Mouse (Mus musculus) spleen, adult 2 months (tissue): ENCODE results near the gene Arid1b. TPM values are rescaled to one million over a fixed set of nuclear protein-coding genes. Genes with fewer than 3 reads are reported as not detected.

ENCODE experiments used
- DNase-seq, 2 experiments: peaks; one replicate each; pipeline versions ENCODE4 v3.0.0 to v3.0.0-alpha.2; 2012 to 2021; ENCODE audit warnings: low spot score in 2 of 2, low read depth in 1 of 2
- H3K27ac ChIP-seq: fragments of 200-500 bp; 2 replicates; pipeline ENCODE4 v1.5.1; 2012; ENCODE audit warnings: low read length, inconsistent platforms; ENCODE audit not compliant: insufficient read depth
- H3K27me3 ChIP-seq: fragments of 200-500 bp; 2 replicates; pipeline ENCODE4 v1.6.1; 2012; ENCODE audit warnings: mild to moderate bottlenecking, moderate library complexity, low read length, inconsistent platforms; ENCODE audit not compliant: control insufficient read depth, insufficient read depth
- H3K36me3 ChIP-seq: fragments of 200-500 bp; 2 replicates; pipeline ENCODE4 v1.6.1; 2012; ENCODE audit warnings: mild to moderate bottlenecking, low read length, inconsistent platforms; ENCODE audit not compliant: control insufficient read depth, insufficient read depth
- H3K4me1 ChIP-seq: fragments of 200-500 bp; 2 replicates; pipeline ENCODE4 v1.6.1; 2011; ENCODE audit warnings: inconsistent platforms; ENCODE audit not compliant: control insufficient read depth, insufficient read depth, insufficient read length
- H3K4me3 ChIP-seq: fragments of 200-500 bp; 2 replicates; pipeline ENCODE4 v1.5.1; 2011; ENCODE audit warnings: mild to moderate bottlenecking, inconsistent platforms; ENCODE audit not compliant: insufficient read depth, insufficient read length; ENCODE audit errors: extremely low read depth
- CTCF ChIP-seq: fragments of 200-500 bp; IDR thresholded peaks from 2 replicates; pipeline ENCODE4 v1.5.1; 2011; ENCODE audit warnings: mild to moderate bottlenecking, inconsistent platforms; ENCODE audit not compliant: insufficient read depth, insufficient read length, insufficient replicate concordance; ENCODE audit errors: extremely low read depth
- POLR2A ChIP-seq: fragments of 200-500 bp; IDR thresholded peaks from 2 replicates; pipeline ENCODE4 v1.6.1; 2011; ENCODE audit warnings: low read depth, low read length, inconsistent platforms
- WGBS: fragments of 180-500 bp; shearing (Covaris S2); methylation state at CpG from one replicate; pipeline ENCODE4 v1.1.7; 2018; 5-methylcytosine and 5-hydroxymethylcytosine counted together
- polyA plus RNA-seq: library from polyadenylated mRNA; depleted of rRNA; stranded (reverse); fragments of >200 nt; gene quantifications from 2 replicates; pipeline ENCODE4 v1.2.3, GENCODE M21; 2012

The Arid1b gene
- polyA plus RNA-seq, 1 experiment, result 53.5 TPM

GRCm38 (mm10) chr17:5267747-5268146, 273.6 kb downstream of the Arid1b start:
- H3K4me1 ChIP-seq, result no peaks in the 10 kb centered on the region
- TF ChIP-seq CTCF (no peak), POLR2A (no peak)
- peaks cover 11% of the 10 kb centered on the region for H3K36me3 ChIP-seq
- H3K27me3 ChIP-seq, result no peaks in the 10 kb centered on the region
- DNase-seq, result no peak
- 94% methylated on average over 6 of the region's 6 CpGs for WGBS
- H3K27ac ChIP-seq, result no peak overlapping the region
- H3K4me3 ChIP-seq, result no peak overlapping the region

- H3K36me3 ChIP-seq, result peaks cover 11% of the 10 kb centered on the region
- H3K4me1 ChIP-seq, result no peaks in the 10 kb centered on the region
- WGBS, result 90% methylated on average over 10 of the region's 10 CpGs
- no peaks in the 10 kb centered on the region for H3K27me3 ChIP-seq
- no peak overlapping the region for H3K4me3 ChIP-seq
- TF ChIP-seq CTCF (no peak), POLR2A (no peak)
- no peak for DNase-seq
- H3K27ac ChIP-seq, result no peak overlapping the region
Observed at GRCm38 (mm10) chr17:5269302-5269701, 275.2 kb downstream of the Arid1b start.

GRCm38 (mm10) chr17:5269774-5270173, 275.6 kb downstream of the Arid1b start:
- WGBS, result 92% methylated on average over 16 of the region's 16 CpGs
- Histone ChIP-seq H3K27me3 (no peaks in the 10 kb centered on the region), H3K4me3 (no peak overlapping the region), H3K4me1 (no peaks in the 10 kb centered on the region), H3K27ac (no peak overlapping the region), H3K36me3 (peaks cover 9% of the 10 kb centered on the region)
- DNase-seq, result no peak
- TF ChIP-seq POLR2A (no peak), CTCF (no peak)

GRCm38 (mm10) chr17:5270823-5271222, 276.7 kb downstream of the Arid1b start:
- Histone ChIP-seq H3K27ac (no peak overlapping the region), H3K36me3 (peaks cover 7% of the 10 kb centered on the region), H3K27me3 (no peaks in the 10 kb centered on the region), H3K4me3 (no peak overlapping the region), H3K4me1 (no peaks in the 10 kb centered on the region)
- TF ChIP-seq POLR2A (no peak), CTCF (no peak)
- DNase-seq, result no peak
- WGBS, result 69% methylated on average over 6 of the region's 6 CpGs

- Histone ChIP-seq H3K4me3 (no peak overlapping the region), H3K36me3 (peaks cover 7% of the 10 kb centered on the region), H3K27me3 (no peaks in the 10 kb centered on the region), H3K4me1 (no peaks in the 10 kb centered on the region), H3K27ac (no peak overlapping the region)
- WGBS, result 98% methylated on average over 3 of the region's 3 CpGs
- TF ChIP-seq POLR2A (no peak), CTCF (no peak)
- DNase-seq, result no peak
Observed at GRCm38 (mm10) chr17:5273118-5273517, 279.0 kb downstream of the Arid1b start.

GRCm38 (mm10) chr17:5273685-5274084, 279.6 kb downstream of the Arid1b start:
- Histone ChIP-seq H3K4me1 (no peaks in the 10 kb centered on the region), H3K27ac (no peak overlapping the region), H3K4me3 (no peak overlapping the region), H3K27me3 (no peaks in the 10 kb centered on the region), H3K36me3 (peaks cover 6% of the 10 kb centered on the region; the same call in 1 of the 2 replicates)
- TF ChIP-seq POLR2A (no peak), CTCF (no peak)
- 94% methylated on average over 3 of the region's 3 CpGs for WGBS
- no peak for DNase-seq

- DNase-seq, result no peak
- H3K36me3 ChIP-seq, result peaks cover 6% of the 10 kb centered on the region; the same call in 1 of the 2 replicates
- no peak overlapping the region for H3K27ac ChIP-seq
- 95% methylated on average over 3 of the region's 3 CpGs for WGBS
- H3K4me3 ChIP-seq, result no peak overlapping the region
- TF ChIP-seq CTCF (no peak), POLR2A (no peak)
- no peaks in the 10 kb centered on the region for H3K27me3 ChIP-seq
- H3K4me1 ChIP-seq, result no peaks in the 10 kb centered on the region
Observed at GRCm38 (mm10) chr17:5274429-5274828, 280.3 kb downstream of the Arid1b start.

- Histone ChIP-seq H3K4me1 (no peaks in the 10 kb centered on the region), H3K27me3 (no peaks in the 10 kb centered on the region), H3K4me3 (no peak overlapping the region), H3K36me3 (peaks cover 5% of the 10 kb centered on the region; the same call in 1 of the 2 replicates), H3K27ac (no peak overlapping the region)
- no peak for TF ChIP-seq POLR2A
- no peak for TF ChIP-seq CTCF
- DNase-seq, result no peak
- 83% methylated on average over 6 of the region's 6 CpGs for WGBS
Observed at GRCm38 (mm10) chr17:5275749-5276148, 281.6 kb downstream of the Arid1b start.
